Mouse (Mus musculus) thymus, postnatal 25 days (tissue): ENCODE measurements at regions not wholly inside any gene's neighbourhood (a gene's known extent, or its start where the extent isn't known, plus 50 kb on each side); places are given as distances from the start of the nearest gene placed in this dataset.

Experiments used
- DNase-seq: peaks from one replicate; pipeline ENCODE4 v3.0.0; 2022

- DNase-seq: no peak
These were observed 161.7 kb upstream of the Prok2 start for GRCm38 (mm10) chr6:99887904-99888303.

GRCm38 (mm10) chr6:99884755-99885154, 158.6 kb upstream of the Prok2 start:
- DNase-seq: no peak

- no peak for DNase-seq
These were observed 157.9 kb upstream of the Prok2 start for GRCm38 (mm10) chr6:99884054-99884453.

GRCm38 (mm10) chr6:99881606-99882005, 155.4 kb upstream of the Prok2 start:
- no peak for DNase-seq

- DNase-seq: no peak
These were observed 148.7 kb upstream of the Prok2 start for GRCm38 (mm10) chr6:99874852-99875251.

GRCm38 (mm10) chr6:99874029-99874428, 147.8 kb upstream of the Prok2 start:
- no peak for DNase-seq

GRCm38 (mm10) chr6:99866061-99866460, 139.9 kb upstream of the Prok2 start:
- DNase-seq: peak; percentile 35

- DNase-seq: no peak
These were observed 138.8 kb upstream of the Prok2 start for GRCm38 (mm10) chr6:99864949-99865348.

GRCm38 (mm10) chr6:99863418-99863817, 137.2 kb upstream of the Prok2 start:
- DNase-seq: no peak

GRCm38 (mm10) chr6:99857411-99857810, 131.2 kb upstream of the Prok2 start:
- peak; percentile 8 for DNase-seq

GRCm38 (mm10) chr6:99853716-99854115, 127.5 kb upstream of the Prok2 start:
- DNase-seq: no peak

- no peak for DNase-seq
These were observed 124.5 kb upstream of the Prok2 start for GRCm38 (mm10) chr6:99850706-99851105.

GRCm38 (mm10) chr6:99845508-99845846, 119.3 kb upstream of the Prok2 start:
- DNase-seq: no peak

- no peak for DNase-seq
These were observed 118.7 kb upstream of the Prok2 start for GRCm38 (mm10) chr6:99844775-99845507.

GRCm38 (mm10) chr6:99843507-99843906, 117.3 kb upstream of the Prok2 start:
- DNase-seq: no peak

- DNase-seq: no peak
These were observed 116.5 kb upstream of the Prok2 start for GRCm38 (mm10) chr6:99842723-99843122.

GRCm38 (mm10) chr6:99840823-99841222, 114.6 kb upstream of the Prok2 start:
- no peak for DNase-seq

- no peak for DNase-seq
These were observed 107.1 kb upstream of the Prok2 start for GRCm38 (mm10) chr6:99833323-99833722.

GRCm38 (mm10) chr6:99827625-99828024, 101.4 kb upstream of the Prok2 start:
- no peak for DNase-seq

- DNase-seq: no peak
These were observed 98.6 kb upstream of the Prok2 start for GRCm38 (mm10) chr6:99824808-99825207.

- no peak for DNase-seq
These were observed 96.3 kb upstream of the Prok2 start for GRCm38 (mm10) chr6:99822471-99822870.

- no peak for DNase-seq
These were observed 93.2 kb upstream of the Prok2 start for GRCm38 (mm10) chr6:99819255-99819929.

- no peak for DNase-seq
These were observed 92.3 kb upstream of the Prok2 start for GRCm38 (mm10) chr6:99818486-99818885.

GRCm38 (mm10) chr6:99817245-99817644, 91.1 kb upstream of the Prok2 start:
- no peak for DNase-seq

- no peak for DNase-seq
These were observed 86.9 kb upstream of the Prok2 start for GRCm38 (mm10) chr6:99813102-99813501.
